Mouse (Mus musculus) small intestine, adult 2 months (tissue): ENCODE results near the gene Vtn. TPM values are rescaled to one million over a fixed set of nuclear protein-coding genes. Genes with fewer than 3 reads are reported as not detected.

Source experiments
- H3K27ac ChIP-seq: fragments of 200-500 bp; 2 replicates; pipeline ENCODE4 v1.5.1; 2012; ENCODE audit warnings: low read depth, low read length, control low read depth, inconsistent platforms; ENCODE audit not compliant: insufficient read depth
- H3K27me3 ChIP-seq: fragments of 200-500 bp; 2 replicates; pipeline ENCODE4 v1.6.1; 2012; ENCODE audit warnings: mild to moderate bottlenecking, moderate library complexity, low read length, inconsistent platforms; ENCODE audit not compliant: control insufficient read depth, insufficient read depth
- H3K36me3 ChIP-seq: fragments of 200-500 bp; 2 replicates; pipeline ENCODE4 v1.6.1; 2012; ENCODE audit warnings: mild to moderate bottlenecking, low read length, control low read depth, inconsistent platforms; ENCODE audit not compliant: control insufficient read depth, insufficient read depth
- H3K4me1 ChIP-seq: fragments of 200-500 bp; 2 replicates; pipeline ENCODE4 v1.6.1; 2012; ENCODE audit warnings: low read length, inconsistent platforms, mixed read lengths; ENCODE audit not compliant: control insufficient read depth, insufficient read depth, insufficient read length
- H3K4me3 ChIP-seq: fragments of 200-500 bp; 2 replicates; pipeline ENCODE4 v1.5.1; 2012; ENCODE audit warnings: low read depth, mild to moderate bottlenecking, control low read depth, inconsistent platforms, low read length, moderate library complexity
- CTCF ChIP-seq: fragments of 200-500 bp; IDR thresholded peaks from 2 replicates; pipeline ENCODE4 v1.5.1; 2012; ENCODE audit warnings: low read depth, mild to moderate bottlenecking, control low read depth, inconsistent platforms, low read length, moderate library complexity, mixed read lengths; ENCODE audit not compliant: insufficient replicate concordance, insufficient read length; ENCODE audit errors: extremely low read depth
- POLR2A ChIP-seq: fragments of 200-500 bp; IDR thresholded peaks from 2 replicates; pipeline ENCODE4 v1.6.1; 2012; ENCODE audit warnings: low read depth, mild to moderate bottlenecking, control low read depth, inconsistent platforms, low read length, moderate library complexity
- WGBS: fragments of 180-500 bp; shearing (Covaris S2); methylation state at CpG from one replicate; pipeline ENCODE4 v1.1.7; 2018; 5-methylcytosine and 5-hydroxymethylcytosine counted together
- polyA plus RNA-seq: library from polyadenylated mRNA; depleted of rRNA; stranded (reverse); fragments of >200 nt; gene quantifications from 2 replicates; pipeline ENCODE4 v1.2.3, GENCODE M21; 2012

Gene Vtn
- polyA plus RNA-seq, 1 experiment = 3.2 TPM

DNA sequence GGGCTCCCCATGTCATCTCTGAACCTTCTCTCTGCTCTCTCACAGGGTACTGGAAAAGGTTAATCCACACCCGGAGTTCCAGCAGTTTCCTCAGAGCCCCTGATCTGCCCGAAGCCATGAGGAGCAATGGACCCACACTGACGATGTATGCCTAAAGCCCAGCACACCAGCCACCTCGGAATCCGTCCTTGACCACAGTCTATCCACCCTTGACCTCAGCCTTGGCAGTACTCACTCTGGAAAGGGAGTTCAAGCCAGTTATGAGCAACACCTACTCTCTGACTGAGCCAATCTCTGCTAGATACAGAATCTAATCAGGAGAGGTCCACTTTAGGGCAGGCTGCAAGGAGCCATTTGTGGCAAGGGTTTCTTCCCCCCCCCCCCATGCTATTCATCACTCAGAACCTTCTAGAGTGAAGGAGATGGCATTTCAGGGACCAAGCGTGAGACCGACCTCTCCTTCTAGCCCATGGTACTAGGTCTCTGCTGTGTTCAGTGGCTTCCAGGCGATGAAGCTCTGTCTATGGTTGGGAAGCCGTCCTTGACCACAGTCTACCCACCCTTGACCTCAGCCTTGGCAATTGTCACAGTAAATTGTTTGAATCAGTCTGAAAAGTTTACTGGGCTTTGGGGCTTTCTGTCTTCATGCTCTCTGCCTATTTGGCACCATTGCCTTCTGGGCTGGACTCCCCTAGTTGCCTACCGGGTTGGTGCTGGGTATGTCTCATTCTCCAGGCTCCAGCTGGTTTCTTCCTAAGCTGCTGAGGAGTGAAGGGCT lies 27.4 kb upstream of the Vtn start:
- Histone ChIP-seq H3K36me3 (no peaks in the 10 kb centered on the region), H3K27me3 (no peaks in the 10 kb centered on the region), H3K4me1 (peaks cover 1% of the 10 kb centered on the region), H3K4me3 (no peak overlapping the region), H3K27ac (no peak overlapping the region)
- WGBS = 89% methylated on average over 10 of the region's 10 CpGs
- TF ChIP-seq CTCF (no peak), POLR2A (no peak)

DNA sequence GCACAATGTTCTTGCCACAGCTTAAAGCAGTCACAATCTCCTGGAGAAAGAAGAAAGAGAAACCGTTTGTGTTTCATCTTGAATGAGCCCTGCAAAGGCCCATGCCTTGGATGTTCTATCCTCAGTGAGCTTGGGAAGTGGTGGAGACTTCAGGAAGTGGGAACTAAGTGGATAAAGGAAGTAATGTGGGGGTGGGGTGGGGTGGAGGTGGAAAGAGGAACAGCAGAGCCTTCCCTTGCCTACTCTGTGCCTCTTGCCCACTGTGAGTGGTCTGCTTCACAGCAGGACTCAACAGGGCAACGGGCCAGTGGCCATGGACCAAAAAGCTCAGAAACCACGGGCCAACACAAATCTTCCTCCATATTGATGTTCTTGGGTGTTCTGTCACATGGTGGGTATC lies 23.6 kb upstream of the Vtn start:
- 69% methylated on average over 3 of the region's 3 CpGs for WGBS
- TF ChIP-seq CTCF (no peak), POLR2A (no peak)
- no peaks in the 10 kb centered on the region for H3K4me1 ChIP-seq
- no peak overlapping the region for H3K27ac ChIP-seq
- H3K27me3 ChIP-seq = no peaks in the 10 kb centered on the region
- H3K36me3 ChIP-seq = no peaks in the 10 kb centered on the region
- H3K4me3 ChIP-seq = no peak overlapping the region

GRCm38 (mm10) chr11:78483639-78484038 lies 15.3 kb upstream of the Vtn start:
- peaks cover 11% of the 10 kb centered on the region for H3K27me3 ChIP-seq
- WGBS = 52% methylated on average over 7 of the region's 7 CpGs
- H3K27ac ChIP-seq = no peak overlapping the region
- H3K36me3 ChIP-seq = no peaks in the 10 kb centered on the region
- TF ChIP-seq POLR2A (no peak), CTCF (no peak)
- no peak overlapping the region for H3K4me3 ChIP-seq
- H3K4me1 ChIP-seq = no peaks in the 10 kb centered on the region

DNA sequence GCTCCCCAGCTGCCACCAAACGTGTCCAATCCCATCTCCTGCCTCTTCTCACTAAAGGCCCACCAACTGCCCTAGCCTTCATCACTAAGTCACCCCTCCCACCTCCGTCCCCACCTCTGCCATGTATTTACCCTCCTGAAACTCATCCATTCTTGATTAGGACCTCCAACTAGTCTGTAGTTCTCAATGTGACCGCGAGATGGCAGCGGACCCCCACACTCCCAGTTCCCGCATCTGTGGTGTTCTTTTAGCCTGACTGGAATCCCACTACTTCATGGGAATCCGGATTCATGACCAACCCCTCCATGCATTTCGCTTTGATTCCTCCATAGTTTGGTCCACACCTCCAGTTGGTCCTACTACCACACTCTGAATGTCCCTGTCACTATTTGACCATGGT lies 10.7 kb upstream of the Vtn start:
- WGBS = 3% methylated on average over 8 of the region's 8 CpGs
- Histone ChIP-seq H3K4me1 (peaks cover 6% of the 10 kb centered on the region; the same call in 1 of the 2 replicates), H3K27me3 (peaks cover 29% of the 10 kb centered on the region), H3K27ac (no peak overlapping the region), H3K4me3 (no peak overlapping the region), H3K36me3 (no peaks in the 10 kb centered on the region)
- TF ChIP-seq POLR2A (no peak), CTCF (peak; percentile 81; the same call in 1 of the 2 replicates)

GRCm38 (mm10) chr11:78490781-78491241 lies 8.1 kb upstream of the Vtn start:
- TF ChIP-seq POLR2A = no peak
- TF ChIP-seq CTCF = no peak
- WGBS = 13% methylated on average over 48 of the region's 48 CpGs
- peak overlapping the region; percentile 13; the same call in 1 of the 2 replicates for H3K4me3 ChIP-seq
- no peak overlapping the region for H3K27ac ChIP-seq
- H3K4me1 ChIP-seq = peaks cover 6% of the 10 kb centered on the region; the same call in 1 of the 2 replicates
- no peaks in the 10 kb centered on the region for H3K36me3 ChIP-seq
- H3K27me3 ChIP-seq = peaks cover 26% of the 10 kb centered on the region

DNA sequence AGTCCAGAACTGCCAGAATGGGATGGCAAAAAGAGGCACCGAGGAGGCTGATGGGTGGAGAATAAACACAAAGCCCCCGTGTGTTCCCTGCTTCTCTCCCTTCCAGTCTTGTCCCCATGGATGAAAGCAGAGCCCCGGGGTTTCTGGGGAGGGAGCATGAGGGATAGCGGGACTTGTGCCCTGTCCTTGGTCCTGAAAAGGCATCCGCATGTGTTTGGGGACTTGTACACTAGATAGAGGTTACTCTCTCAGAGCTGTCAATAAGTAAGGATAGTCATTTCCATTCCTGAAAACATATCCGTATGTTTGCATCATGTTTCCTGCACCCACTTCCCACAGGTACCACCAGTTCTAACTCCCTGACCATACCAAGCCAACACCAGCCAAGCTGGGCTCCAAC lies 3.0 kb upstream of the Vtn start:
- WGBS = 8% methylated on average over 6 of the region's 6 CpGs
- H3K27ac ChIP-seq = no peak overlapping the region
- no peaks in the 10 kb centered on the region for H3K36me3 ChIP-seq
- peaks cover 22% of the 10 kb centered on the region for H3K27me3 ChIP-seq
- TF ChIP-seq CTCF (no peak), POLR2A (no peak)
- no peak overlapping the region for H3K4me3 ChIP-seq
- peaks cover 8% of the 10 kb centered on the region for H3K4me1 ChIP-seq

GRCm38 (mm10) chr11:78497071-78497541 lies 1.8 kb upstream of the Vtn start:
- Histone ChIP-seq H3K27me3 (peaks cover 21% of the 10 kb centered on the region), H3K4me3 (peak overlapping the region; percentile 52), H3K4me1 (peaks cover 6% of the 10 kb centered on the region), H3K27ac (no peak overlapping the region), H3K36me3 (no peaks in the 10 kb centered on the region)
- 3% methylated on average over 44 of the region's 44 CpGs for WGBS
- no peak for TF ChIP-seq POLR2A
- no peak for TF ChIP-seq CTCF
